Mouse (Mus musculus): ENCODE data around the gene Tas2r134. TPM values are rescaled to one million over a fixed set of nuclear protein-coding genes. Genes with fewer than 3 reads are reported as not detected.

The Tas2r134 gene
- not detected in 2 replicates for polyA plus RNA-seq (2015; fragmentation: Nextera tagmentation; extraction: Ambion mirVana)

DNA sequence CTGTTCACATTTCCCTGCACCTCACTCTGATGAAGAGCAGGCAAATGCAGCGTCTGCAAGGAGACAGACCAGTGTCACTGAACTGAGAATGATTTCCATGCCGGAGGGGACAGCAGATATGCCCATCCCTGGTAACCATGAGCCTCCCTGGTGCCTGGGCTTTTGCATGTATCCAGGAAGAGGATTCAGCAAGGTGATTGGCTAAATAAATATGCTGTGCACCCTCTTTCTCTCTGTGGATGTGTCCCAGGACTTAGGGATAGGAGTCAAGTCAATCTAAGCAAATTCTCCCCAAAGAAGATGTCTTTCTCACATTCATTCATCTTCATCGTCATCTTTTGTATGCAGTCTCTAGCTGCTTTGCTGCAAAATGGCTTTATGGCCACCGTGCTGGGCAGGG, at the start of gene Tas2r134:
Tas2r134 (plus strand) TSS at position 301 of the 400 bp plus-strand sequence.
- WGBS = 82% methylated on average over 4 of the region's 4 CpGs
- no peak within 1 kb of the TSS for H3K4me2 ChIP-seq
- no peak within 1 kb of the TSS for H3K4me3 ChIP-seq
- H3K9me3 ChIP-seq = no peaks in the 10 kb centered on the region
- H3K27ac ChIP-seq = no peak within 1 kb of the TSS
- no peak for ATAC-seq (ENCODE audit: insufficient number of reproducible peaks, insufficient read depth, low FRiP score, low TSS enrichment, low read depth)
- H3K9ac ChIP-seq = no peak within 1 kb of the TSS
- no peaks in the 10 kb centered on the region for H3K4me1 ChIP-seq
- H3K36me3 ChIP-seq = no peaks in the 10 kb centered on the region
- no peaks in the 10 kb centered on the region for H3K27me3 ChIP-seq

GRCm38 (mm10) chr2:51579767-51580166, 47.5 kb upstream of the Tas2r134 start:
- Histone ChIP-seq H3K9me3 (no peaks in the 10 kb centered on the region), H3K27ac (no peak overlapping the region), H3K4me1 (peaks cover 16% of the 10 kb centered on the region), H3K27me3 (no peaks in the 10 kb centered on the region), H3K36me3 (no peaks in the 10 kb centered on the region), H3K9ac (no peak overlapping the region), H3K4me2 (no peak overlapping the region), H3K4me3 (no peak overlapping the region)
- ATAC-seq (ENCODE audit: insufficient number of reproducible peaks, insufficient read depth, low FRiP score, low TSS enrichment, low read depth) = no peak
- WGBS = 76% methylated on average over 5 of the region's 5 CpGs

GRCm38 (mm10) chr2:51584050-51585046, 43.0 kb upstream of the Tas2r134 start:
- H3K9me3 ChIP-seq = no peaks in the 10 kb centered on the region
- 82% methylated on average over 9 of the region's 9 CpGs for WGBS
- no peak overlapping the region for H3K27ac ChIP-seq
- no peak overlapping the region for H3K9ac ChIP-seq
- ATAC-seq (ENCODE audit: insufficient number of reproducible peaks, insufficient read depth, low FRiP score, low TSS enrichment, low read depth) = no peak
- H3K4me2 ChIP-seq = no peak overlapping the region
- H3K4me1 ChIP-seq = peaks cover 16% of the 10 kb centered on the region
- no peaks in the 10 kb centered on the region; the same call in 1 of the 2 replicates for H3K27me3 ChIP-seq
- H3K4me3 ChIP-seq = no peak overlapping the region
- H3K36me3 ChIP-seq = no peaks in the 10 kb centered on the region

GRCm38 (mm10) chr2:51588336-51588735, 39.0 kb upstream of the Tas2r134 start:
- H3K9ac ChIP-seq = no peak overlapping the region
- H3K4me3 ChIP-seq = no peak overlapping the region
- H3K9me3 ChIP-seq = no peaks in the 10 kb centered on the region
- H3K4me1 ChIP-seq = peaks cover 10% of the 10 kb centered on the region; the same call in 1 of the 2 replicates
- H3K36me3 ChIP-seq = no peaks in the 10 kb centered on the region
- no peak overlapping the region for H3K27ac ChIP-seq
- H3K4me2 ChIP-seq = no peak overlapping the region
- H3K27me3 ChIP-seq = no peaks in the 10 kb centered on the region; the same call in 1 of the 2 replicates
- no peak for ATAC-seq (ENCODE audit: insufficient number of reproducible peaks, insufficient read depth, low FRiP score, low TSS enrichment, low read depth)
- WGBS = 90% methylated on average over 4 of the region's 4 CpGs

DNA sequence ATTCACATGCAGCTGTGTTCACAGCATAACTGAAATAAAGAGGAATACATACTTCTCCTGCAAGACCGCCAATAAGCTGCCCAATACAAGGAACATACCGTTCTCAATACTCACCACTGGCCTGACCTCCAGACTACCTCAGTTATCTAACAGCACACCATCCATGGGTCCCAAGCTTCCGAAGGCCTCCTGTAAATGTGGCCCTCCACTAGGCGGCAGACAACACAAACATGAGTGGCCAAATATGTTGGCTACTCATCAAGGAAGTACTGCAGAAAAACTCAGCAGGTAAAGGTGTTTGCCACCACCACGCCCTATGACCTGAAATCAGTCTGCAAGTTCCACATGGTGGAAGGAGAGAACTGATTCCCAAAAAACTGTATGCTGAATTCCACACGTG, 38.4 kb upstream of the Tas2r134 start:
- Histone ChIP-seq H3K4me2 (no peak overlapping the region), H3K4me1 (peaks cover 10% of the 10 kb centered on the region; the same call in 1 of the 2 replicates), H3K27me3 (no peaks in the 10 kb centered on the region; the same call in 1 of the 2 replicates), H3K9ac (no peak overlapping the region), H3K4me3 (no peak overlapping the region), H3K36me3 (no peaks in the 10 kb centered on the region), H3K27ac (no peak overlapping the region), H3K9me3 (no peaks in the 10 kb centered on the region)
- WGBS = 78% methylated on average over 6 of the region's 6 CpGs
- ATAC-seq (ENCODE audit: insufficient number of reproducible peaks, insufficient read depth, low FRiP score, low TSS enrichment, low read depth) = no peak

- peaks cover 10% of the 10 kb centered on the region; the same call in 1 of the 2 replicates for H3K4me1 ChIP-seq
- H3K4me2 ChIP-seq = no peak overlapping the region
- H3K27me3 ChIP-seq = no peaks in the 10 kb centered on the region; the same call in 1 of the 2 replicates
- H3K9me3 ChIP-seq = no peaks in the 10 kb centered on the region
- no peak overlapping the region for H3K9ac ChIP-seq
- no peak for ATAC-seq (ENCODE audit: insufficient number of reproducible peaks, insufficient read depth, low FRiP score, low TSS enrichment, low read depth)
- H3K36me3 ChIP-seq = no peaks in the 10 kb centered on the region
- H3K4me3 ChIP-seq = no peak overlapping the region
- H3K27ac ChIP-seq = no peak overlapping the region
- 38% methylated on average over 1 of the region's 1 CpGs for WGBS
Measured at GRCm38 (mm10) chr2:51589627-51590026, 37.7 kb upstream of the Tas2r134 start.

- WGBS = 75% methylated on average over 8 of the region's 8 CpGs
Measured at GRCm38 (mm10) chr2:51590308-51590707, 37.0 kb upstream of the Tas2r134 start.

DNA sequence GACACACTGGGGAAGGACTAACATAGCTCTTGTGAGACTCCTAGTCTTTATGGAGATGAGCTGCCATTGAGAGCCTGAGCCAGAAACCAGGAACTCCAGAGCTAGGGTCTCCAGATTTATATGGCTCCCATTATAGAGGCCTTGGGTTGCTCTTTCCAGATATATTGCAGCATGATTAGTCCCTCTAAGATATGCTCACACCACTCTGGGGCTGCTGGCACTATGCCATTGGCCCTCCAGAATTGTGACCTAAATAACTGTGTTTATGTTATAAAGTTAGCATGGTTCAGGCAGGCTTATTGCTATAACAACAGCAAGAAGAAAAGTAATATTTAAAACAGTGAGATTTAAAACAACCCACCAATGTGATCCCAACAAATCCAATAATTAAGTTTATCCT, 35.2 kb upstream of the Tas2r134 start:
- H3K27me3 ChIP-seq = no peaks in the 10 kb centered on the region; the same call in 1 of the 2 replicates
- ATAC-seq (ENCODE audit: insufficient number of reproducible peaks, insufficient read depth, low FRiP score, low TSS enrichment, low read depth) = no peak
- H3K9me3 ChIP-seq = no peaks in the 10 kb centered on the region
- H3K4me3 ChIP-seq = no peak overlapping the region
- no peak overlapping the region for H3K9ac ChIP-seq
- no peak overlapping the region for H3K27ac ChIP-seq
- peaks cover 10% of the 10 kb centered on the region; the same call in 1 of the 2 replicates for H3K4me1 ChIP-seq
- no peak overlapping the region for H3K4me2 ChIP-seq
- no peaks in the 10 kb centered on the region for H3K36me3 ChIP-seq

More at GRCm38 (mm10) chr2:51590308-51590707, 37.0 kb upstream of the Tas2r134 start:
- Histone ChIP-seq H3K27ac (no peak overlapping the region), H3K27me3 (no peaks in the 10 kb centered on the region; the same call in 1 of the 2 replicates), H3K4me1 (peaks cover 10% of the 10 kb centered on the region; the same call in 1 of the 2 replicates), H3K9me3 (no peaks in the 10 kb centered on the region), H3K36me3 (no peaks in the 10 kb centered on the region), H3K4me3 (no peak overlapping the region), H3K4me2 (no peak overlapping the region), H3K9ac (no peak overlapping the region)
- no peak for ATAC-seq (ENCODE audit: insufficient number of reproducible peaks, insufficient read depth, low FRiP score, low TSS enrichment, low read depth)

- no peaks in the 10 kb centered on the region for H3K36me3 ChIP-seq
- no peaks in the 10 kb centered on the region for H3K9me3 ChIP-seq
- 63% methylated on average over 19 of the region's 19 CpGs for WGBS
- H3K4me1 ChIP-seq = peaks cover 8% of the 10 kb centered on the region
- no peak overlapping the region for H3K4me3 ChIP-seq
- no peak overlapping the region for H3K9ac ChIP-seq
- H3K4me2 ChIP-seq = 0 out of 2 replicates have a peak overlapping the region, but pooled peaks have one; percentile 12
- ATAC-seq (ENCODE audit: insufficient number of reproducible peaks, insufficient read depth, low FRiP score, low TSS enrichment, low read depth) = no peak
- no peak overlapping the region for H3K27ac ChIP-seq
- no peaks in the 10 kb centered on the region for H3K27me3 ChIP-seq
Measured at GRCm38 (mm10) chr2:51599473-51600201, 27.7 kb upstream of the Tas2r134 start.

- Histone ChIP-seq H3K27ac (no peak overlapping the region), H3K4me2 (0 out of 2 replicates have a peak overlapping the region, but pooled peaks have one; percentile 12), H3K36me3 (no peaks in the 10 kb centered on the region), H3K9me3 (no peaks in the 10 kb centered on the region), H3K27me3 (no peaks in the 10 kb centered on the region), H3K4me3 (no peak overlapping the region), H3K4me1 (peaks cover 8% of the 10 kb centered on the region), H3K9ac (no peak overlapping the region)
- ATAC-seq (ENCODE audit: insufficient number of reproducible peaks, insufficient read depth, low FRiP score, low TSS enrichment, low read depth) = no peak
- 53% methylated on average over 3 of the region's 3 CpGs for WGBS
Measured at GRCm38 (mm10) chr2:51600202-51600487, 27.2 kb upstream of the Tas2r134 start.

DNA sequence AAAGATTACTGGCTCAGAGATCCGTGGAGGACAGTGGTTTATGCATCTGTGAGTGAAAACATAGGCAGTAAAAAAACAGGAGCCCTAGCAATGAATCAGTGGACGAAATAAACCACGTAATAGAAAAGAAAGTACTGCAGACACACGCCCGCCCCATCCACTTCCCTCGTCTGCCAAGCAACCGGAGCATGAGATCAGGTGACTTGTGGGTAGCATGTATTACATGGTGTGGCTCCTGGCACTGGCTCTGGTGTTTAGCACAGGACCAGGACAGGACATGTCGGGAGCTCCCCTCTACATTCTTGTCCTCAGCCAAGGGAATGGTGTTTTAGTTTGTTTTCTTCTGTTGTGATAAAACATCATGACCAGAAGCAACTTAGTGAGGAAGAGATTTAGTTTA, 26.4 kb upstream of the Tas2r134 start:
- H3K36me3 ChIP-seq = no peaks in the 10 kb centered on the region
- H3K9ac ChIP-seq = no peak overlapping the region
- WGBS = 68% methylated on average over 8 of the region's 8 CpGs
- H3K27ac ChIP-seq = no peak overlapping the region
- no peaks in the 10 kb centered on the region for H3K27me3 ChIP-seq
- no peaks in the 10 kb centered on the region for H3K9me3 ChIP-seq
- H3K4me2 ChIP-seq = no peak overlapping the region
- H3K4me1 ChIP-seq = peaks cover 8% of the 10 kb centered on the region
- no peak for ATAC-seq (ENCODE audit: insufficient number of reproducible peaks, insufficient read depth, low FRiP score, low TSS enrichment, low read depth)
- no peak overlapping the region for H3K4me3 ChIP-seq

All from embryonic facial prominence, embryonic 13.5 days (tissue).